Mouse (Mus musculus) stomach, postnatal 0 days (tissue): ENCODE results near the gene Polr3b.

ENCODE experiments used
- CTCF ChIP-seq: IDR thresholded peaks from 2 replicates; pipeline ENCODE4 v1.5.1; 2016; ENCODE audit warnings: antibody characterized with exemption, low read depth, mild to moderate bottlenecking, moderate library complexity
- EP300 ChIP-seq: optimal IDR thresholded peaks from 2 replicates; pipeline ENCODE3; 2016; ENCODE audit warnings: antibody characterized with exemption

- TF ChIP-seq CTCF (no peak), EP300 (no peak)
Measured at GRCm38 (mm10) chr10:84610324-84610723, 11.8 kb upstream of the Polr3b start.
